Mouse (Mus musculus): ENCODE data around the gene Erich2. TPM values are rescaled to one million over a fixed set of nuclear protein-coding genes. Genes with fewer than 3 reads are reported as not detected.
A peak's percentile ranks its signal among the peaks of the same experiment; 100 is the strongest.
"Not testable (repeated sequence)": the region's sequence is repeated elsewhere in the genome, so short reads cannot be mapped to it uniquely, and the experiment has no call there.

The Erich2 gene
- polyA plus RNA-seq, 1 experiment from 2014 or later, result 1.2 TPM

- H3K4me1 ChIP-seq (ENCODE audit: control insufficient read depth, insufficient read depth, low read length), result no peaks in the 10 kb centered on the region
- WGBS, result under 1% methylated on average over 47 of the region's 56 CpGs
- ATAC-seq (ENCODE audit: insufficient read depth, low FRiP score, low TSS enrichment) (peak; percentile 97), DNase-seq (ENCODE audit: low spot score) (peak; percentile 91)
- no peaks in the 10 kb centered on the region for H3K36me3 ChIP-seq (ENCODE audit: control insufficient read depth, insufficient read depth, low read length)
- H3K9ac ChIP-seq (ENCODE audit: low read length), result peak overlapping the region; percentile 40
- H3K9me3 ChIP-seq (ENCODE audit: control insufficient read depth, low read length), result no peaks in the 10 kb centered on the region
- peak overlapping the region; percentile 37 for H3K4me3 ChIP-seq (ENCODE audit: low read depth, low read length)
- no peaks in the 10 kb centered on the region for H3K27me3 ChIP-seq (ENCODE audit: control insufficient read depth, insufficient read depth, low read length)
- no peak overlapping the region for H3K27ac ChIP-seq (ENCODE audit: low read depth, low read length)
- peak overlapping the region; percentile 80 for H3K4me2 ChIP-seq (ENCODE audit: low read depth)
Observed at GRCm38 (mm10) chr2:70509021-70509632, 508 bp downstream of the Erich2 start.

GRCm38 (mm10) chr2:70538283-70538682, 29.7 kb downstream of the Erich2 start:
- not testable (repeated sequence) for H3K27ac ChIP-seq (ENCODE audit: low read depth, low read length); H3K36me3 ChIP-seq (ENCODE audit: control insufficient read depth, insufficient read depth, low read length); H3K4me2 ChIP-seq (ENCODE audit: low read depth); H3K4me1 ChIP-seq (ENCODE audit: control insufficient read depth, insufficient read depth, low read length); H3K4me3 ChIP-seq (ENCODE audit: low read depth, low read length); H3K9me3 ChIP-seq (ENCODE audit: control insufficient read depth, low read length); H3K9ac ChIP-seq (ENCODE audit: low read length); ATAC-seq (ENCODE audit: insufficient read depth, low FRiP score, low TSS enrichment); H3K27me3 ChIP-seq (ENCODE audit: control insufficient read depth, insufficient read depth, low read length)
- peak; percentile 58 for DNase-seq (ENCODE audit: low spot score)
- WGBS, result 47% methylated on average over 7 of the region's 7 CpGs

DNA sequence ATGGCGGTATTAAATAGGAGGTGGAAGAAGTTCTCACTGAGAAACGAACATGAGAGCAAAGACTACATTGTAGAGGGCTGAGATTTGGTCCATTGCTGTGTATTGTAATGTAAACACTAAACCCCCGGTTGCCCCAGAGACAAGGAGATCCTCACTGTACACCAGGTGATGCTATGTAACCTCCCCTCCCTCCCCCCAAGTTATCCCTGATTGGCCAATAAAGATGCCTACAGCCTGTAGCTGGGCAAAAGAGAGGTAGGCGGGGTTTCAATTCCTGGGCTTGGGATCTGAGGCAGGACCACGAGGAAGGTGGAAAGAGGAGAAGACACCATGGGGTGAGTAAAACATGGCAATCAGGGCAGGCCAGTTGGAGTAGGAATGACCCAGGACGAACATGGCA, 42.1 kb downstream of the Erich2 start:
- no peak for ATAC-seq (ENCODE audit: insufficient read depth, low FRiP score, low TSS enrichment)
- no peak overlapping the region for H3K4me3 ChIP-seq (ENCODE audit: low read depth, low read length)
- DNase-seq (ENCODE audit: low spot score), result no peak

GRCm38 (mm10) chr2:70551446-70551845, 42.8 kb downstream of the Erich2 start:
- no peaks in the 10 kb centered on the region for H3K27me3 ChIP-seq (ENCODE audit: control insufficient read depth, insufficient read depth, low read length)
- H3K9me3 ChIP-seq (ENCODE audit: control insufficient read depth, low read length), result no peaks in the 10 kb centered on the region
- WGBS, result 86% methylated on average over 2 of the region's 2 CpGs
- H3K9ac ChIP-seq (ENCODE audit: low read length), result no peak overlapping the region
- H3K36me3 ChIP-seq (ENCODE audit: control insufficient read depth, insufficient read depth, low read length), result no peaks in the 10 kb centered on the region
- ATAC-seq (ENCODE audit: insufficient read depth, low FRiP score, low TSS enrichment) (no peak), DNase-seq (ENCODE audit: low spot score) (no peak)
- H3K4me3 ChIP-seq (ENCODE audit: low read depth, low read length), result no peak overlapping the region
- no peak overlapping the region for H3K4me2 ChIP-seq (ENCODE audit: low read depth)
- no peak overlapping the region for H3K27ac ChIP-seq (ENCODE audit: low read depth, low read length)
- H3K4me1 ChIP-seq (ENCODE audit: control insufficient read depth, insufficient read depth, low read length), result no peaks in the 10 kb centered on the region

More for the DNA sequence above, 42.1 kb downstream of the Erich2 start:
- Histone ChIP-seq H3K9me3 (ENCODE audit: control insufficient read depth, low read length) (no peaks in the 10 kb centered on the region), H3K9ac (ENCODE audit: low read length) (no peak overlapping the region), H3K4me2 (ENCODE audit: low read depth) (no peak overlapping the region), H3K27ac (ENCODE audit: low read depth, low read length) (no peak overlapping the region), H3K4me1 (ENCODE audit: control insufficient read depth, insufficient read depth, low read length) (no peaks in the 10 kb centered on the region), H3K27me3 (ENCODE audit: control insufficient read depth, insufficient read depth, low read length) (no peaks in the 10 kb centered on the region), H3K36me3 (ENCODE audit: control insufficient read depth, insufficient read depth, low read length) (no peaks in the 10 kb centered on the region)
- 71% methylated on average over 6 of the region's 6 CpGs for WGBS

- Histone ChIP-seq H3K36me3 (ENCODE audit: control insufficient read depth, insufficient read depth, low read length) (no peaks in the 10 kb centered on the region), H3K27me3 (ENCODE audit: control insufficient read depth, insufficient read depth, low read length) (no peaks in the 10 kb centered on the region), H3K9ac (ENCODE audit: low read length) (no peak overlapping the region), H3K27ac (ENCODE audit: low read depth, low read length) (no peak overlapping the region), H3K4me3 (ENCODE audit: low read depth, low read length) (no peak overlapping the region), H3K4me1 (ENCODE audit: control insufficient read depth, insufficient read depth, low read length) (no peaks in the 10 kb centered on the region), H3K4me2 (ENCODE audit: low read depth) (no peak overlapping the region), H3K9me3 (ENCODE audit: control insufficient read depth, low read length) (no peaks in the 10 kb centered on the region)
- ATAC-seq (ENCODE audit: insufficient read depth, low FRiP score, low TSS enrichment) (no peak), DNase-seq (ENCODE audit: low spot score) (no peak)
- 86% methylated on average over 15 of the region's 15 CpGs for WGBS
Observed at GRCm38 (mm10) chr2:70552067-70552598, 43.5 kb downstream of the Erich2 start.

- H3K36me3 ChIP-seq (ENCODE audit: control insufficient read depth, insufficient read depth, low read length), result no peaks in the 10 kb centered on the region
- no peaks in the 10 kb centered on the region for H3K27me3 ChIP-seq (ENCODE audit: control insufficient read depth, insufficient read depth, low read length)
- no peaks in the 10 kb centered on the region for H3K4me1 ChIP-seq (ENCODE audit: control insufficient read depth, insufficient read depth, low read length)
- no peak for DNase-seq (ENCODE audit: low spot score)
- H3K4me2 ChIP-seq (ENCODE audit: low read depth), result no peak within 1 kb of the TSS
- H3K9me3 ChIP-seq (ENCODE audit: control insufficient read depth, low read length), result no peaks in the 10 kb centered on the region
- H3K9ac ChIP-seq (ENCODE audit: low read length), result no peak within 1 kb of the TSS
- no peak for ATAC-seq (ENCODE audit: insufficient read depth, low FRiP score, low TSS enrichment)
- WGBS, result 70% methylated on average over 4 of the region's 4 CpGs
- H3K27ac ChIP-seq (ENCODE audit: low read depth, low read length), result no peak within 1 kb of the TSS
- H3K4me3 ChIP-seq (ENCODE audit: low read depth, low read length), result no peak within 1 kb of the TSS
Observed at GRCm38 (mm10) chr2:70552772-70553171, 44.2 kb downstream of the Erich2 start, which contains the start of gene Gad1. Gad1 (plus strand) TSS chr2:70553072.

DNA sequence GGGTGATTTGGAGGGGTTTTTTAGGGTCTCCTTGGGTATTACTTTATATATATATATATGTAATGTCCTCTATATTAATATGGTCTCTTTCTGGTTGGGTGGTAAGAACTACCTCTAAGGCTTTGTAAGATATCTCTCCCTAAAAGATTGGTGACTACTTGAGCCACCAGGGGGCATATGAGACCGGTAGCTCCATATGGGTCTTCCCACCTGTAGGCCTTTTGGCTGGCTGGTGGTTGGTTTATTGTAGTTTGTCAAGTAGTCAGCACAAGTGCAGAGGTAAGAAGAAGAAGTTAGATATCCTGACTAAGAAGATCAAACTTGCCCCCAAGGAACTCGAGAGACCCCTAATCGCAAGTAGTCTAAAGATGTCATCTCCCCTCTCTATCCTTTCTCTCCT, 45.2 kb downstream of the Erich2 start:
- Histone ChIP-seq H3K9me3 (ENCODE audit: control insufficient read depth, low read length) (no peaks in the 10 kb centered on the region), H3K27ac (ENCODE audit: low read depth, low read length) (no peak overlapping the region), H3K27me3 (ENCODE audit: control insufficient read depth, insufficient read depth, low read length) (peaks cover under 1% of the 10 kb centered on the region), H3K4me1 (ENCODE audit: control insufficient read depth, insufficient read depth, low read length) (no peaks in the 10 kb centered on the region), H3K4me3 (ENCODE audit: low read depth, low read length) (no peak overlapping the region), H3K4me2 (ENCODE audit: low read depth) (no peak overlapping the region), H3K9ac (ENCODE audit: low read length) (no peak overlapping the region), H3K36me3 (ENCODE audit: control insufficient read depth, insufficient read depth, low read length) (no peaks in the 10 kb centered on the region)
- DNase-seq (ENCODE audit: low spot score), result no peak
- no peak for ATAC-seq (ENCODE audit: insufficient read depth, low FRiP score, low TSS enrichment)
- 80% methylated on average over 3 of the region's 3 CpGs for WGBS

DNA sequence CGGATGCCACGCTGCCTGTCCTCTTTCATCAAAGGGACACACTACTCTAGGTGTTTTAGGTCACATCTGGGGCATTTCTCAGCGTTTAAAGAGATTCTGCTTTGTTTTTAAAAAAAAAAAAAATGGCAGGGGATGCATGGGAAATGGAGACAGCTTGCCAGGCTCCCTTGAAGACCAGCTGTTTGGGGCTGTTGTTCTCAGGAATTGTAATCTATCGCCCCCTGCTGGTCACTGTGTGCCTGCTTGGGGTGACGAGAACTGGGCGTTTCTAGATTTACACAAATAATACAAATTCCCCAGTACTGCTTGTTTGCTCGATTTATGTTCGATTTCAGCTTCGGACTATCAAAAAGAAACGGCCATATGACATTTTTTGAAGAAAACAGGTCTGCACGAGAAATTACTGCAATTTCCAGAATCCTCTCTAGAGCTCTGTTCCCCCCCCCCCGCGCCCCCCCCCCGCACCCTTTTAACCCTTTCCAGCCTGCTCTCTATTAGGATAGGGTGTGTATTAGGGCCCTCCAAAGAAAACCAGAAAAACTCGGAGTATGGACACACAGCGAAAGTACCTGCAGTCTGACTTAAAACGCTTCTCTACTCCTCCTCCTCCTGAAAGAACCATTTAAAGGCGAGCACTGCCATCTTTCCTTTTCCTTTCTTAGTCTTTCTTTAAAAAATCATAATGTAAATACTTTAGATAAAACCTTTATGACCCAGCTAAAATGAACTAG, 49.7 kb downstream of the Erich2 start:
- ATAC-seq (ENCODE audit: insufficient read depth, low FRiP score, low TSS enrichment) (no peak), DNase-seq (ENCODE audit: low spot score) (peak; percentile 88)
- Histone ChIP-seq H3K9me3 (ENCODE audit: control insufficient read depth, low read length) (no peaks in the 10 kb centered on the region), H3K27ac (ENCODE audit: low read depth, low read length) (no peak overlapping the region), H3K4me2 (ENCODE audit: low read depth) (no peak overlapping the region), H3K4me1 (ENCODE audit: control insufficient read depth, insufficient read depth, low read length) (peaks cover 9% of the 10 kb centered on the region), H3K27me3 (ENCODE audit: control insufficient read depth, insufficient read depth, low read length) (peaks cover 45% of the 10 kb centered on the region), H3K9ac (ENCODE audit: low read length) (no peak overlapping the region), H3K36me3 (ENCODE audit: control insufficient read depth, insufficient read depth, low read length) (no peaks in the 10 kb centered on the region), H3K4me3 (ENCODE audit: low read depth, low read length) (no peak overlapping the region)
- WGBS, result 6% methylated on average over 17 of the region's 18 CpGs
